Mouse (Mus musculus) embryonic fibroblast, embryonic 13.5 days (primary cell): Measurements from ENCODE around the gene Aqp7.

Experiments used
- CTCF ChIP-seq: IDR thresholded peaks from 2 replicates; pipeline ENCODE4 v1.5.1; 2011; ENCODE audit warnings: mild to moderate bottlenecking, control low read depth, low read length, moderate library complexity, borderline replicate concordance; ENCODE audit not compliant: insufficient read depth
- POLR2A ChIP-seq: IDR thresholded peaks from 2 replicates; pipeline ENCODE4 v1.6.1; 2011; ENCODE audit warnings: low read depth, mild to moderate bottlenecking, control low read depth, low read length, moderate library complexity

DNA sequence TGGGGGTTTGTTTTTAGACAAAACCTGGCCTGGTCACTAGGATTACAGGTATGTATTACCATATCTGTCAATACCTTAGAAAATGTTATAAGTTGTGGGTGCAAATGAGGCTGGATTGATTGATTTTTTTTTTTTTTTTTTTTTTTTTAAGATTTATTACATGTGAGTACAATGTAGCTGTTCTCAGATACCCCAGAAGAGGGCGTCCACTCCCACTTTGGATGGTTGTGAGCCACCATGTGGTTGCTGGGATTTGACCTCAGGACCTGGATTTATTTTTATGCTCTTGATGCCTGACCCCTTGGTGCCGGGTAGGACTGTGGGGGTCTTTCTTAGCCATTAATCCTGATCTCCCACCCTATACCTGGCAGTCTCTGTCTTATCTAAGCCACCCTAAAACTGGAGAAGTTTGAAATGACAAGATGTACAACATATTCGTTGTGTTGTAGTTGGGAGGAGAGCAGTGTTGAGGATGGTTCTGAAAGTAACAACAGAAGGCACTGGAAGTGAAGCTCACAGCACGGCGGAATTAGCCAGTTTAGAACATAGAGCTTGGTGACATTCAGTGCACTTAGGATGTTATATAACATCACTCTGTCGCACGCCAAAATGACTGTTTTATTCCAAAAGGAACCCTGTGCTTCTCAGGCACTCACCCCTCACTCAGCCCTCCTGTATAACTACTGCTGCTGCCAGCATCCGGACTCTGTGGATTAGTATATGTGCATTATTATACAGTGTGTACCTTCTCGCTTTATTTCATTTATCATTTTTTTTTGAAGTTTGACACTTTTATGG lies 46.9 kb downstream of the Aqp7 start:
- TF ChIP-seq POLR2A: no peak
- no peak for TF ChIP-seq CTCF
